Mouse (Mus musculus) megakaryocyte, adult 5-6 weeks (primary cell): ENCODE measurements around the gene Tlx1. TPM values are rescaled to one million over a fixed set of nuclear protein-coding genes. Genes with fewer than 3 reads are reported as not detected.

Experiments
- ATAC-seq: 2 replicates; pipeline ENCODE4 v1.8.0; 2016; ENCODE audit warnings: mild to moderate bottlenecking, inconsistent platforms; ENCODE audit not compliant: poor library complexity, severe bottlenecking
- total RNA-seq, 2 experiments: library from RNA; stranded (forward) in 1 of 2; stranded (reverse) in 1 of 2; fragments of 153-499, 151-499 nt in 1 of 2; fragments of 221-1000, 200-1000 nt in 1 of 2; gene quantifications; 2 replicates each; pipeline versions ENCODE4 v1.2.3 to v1.2.4; 2015 to 2017

The Tlx1 gene
- total RNA-seq (2015) (not detected in 2 replicates), total RNA-seq (2017) (not detected in 2 replicates)

GRCm38 (mm10) chr19:45150490-45151181 lies at the start of gene Tlx1:
Gene Tlx1 (plus strand): TSS chr19:45150680.
- ATAC-seq, result no peak

- ATAC-seq, result no peak
Observed at GRCm38 (mm10) chr19:45105591-45105990, 44.9 kb upstream of the Tlx1 start.

- ATAC-seq, result no peak
Observed at GRCm38 (mm10) chr19:45106689-45107088, 43.8 kb upstream of the Tlx1 start.

DNA sequence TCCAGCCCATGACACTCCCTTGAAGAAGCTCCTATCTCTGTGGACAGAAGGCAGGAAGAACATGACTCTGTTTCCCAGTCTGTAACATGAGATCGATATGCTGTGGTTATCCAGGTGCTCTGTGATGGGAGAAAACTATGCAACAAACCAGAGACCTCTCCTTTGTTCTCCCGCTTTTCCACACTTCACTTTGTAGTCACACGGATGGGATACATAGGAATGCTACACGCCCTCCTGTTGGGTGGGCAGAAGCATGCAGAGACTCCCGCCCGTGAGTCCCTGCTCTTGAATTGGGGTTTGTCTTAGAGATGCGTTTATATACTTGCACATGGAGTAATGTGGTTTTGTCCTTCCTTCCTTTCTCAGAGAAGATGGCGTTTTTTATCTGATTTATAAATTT lies 39.8 kb upstream of the Tlx1 start:
- no peak for ATAC-seq

DNA sequence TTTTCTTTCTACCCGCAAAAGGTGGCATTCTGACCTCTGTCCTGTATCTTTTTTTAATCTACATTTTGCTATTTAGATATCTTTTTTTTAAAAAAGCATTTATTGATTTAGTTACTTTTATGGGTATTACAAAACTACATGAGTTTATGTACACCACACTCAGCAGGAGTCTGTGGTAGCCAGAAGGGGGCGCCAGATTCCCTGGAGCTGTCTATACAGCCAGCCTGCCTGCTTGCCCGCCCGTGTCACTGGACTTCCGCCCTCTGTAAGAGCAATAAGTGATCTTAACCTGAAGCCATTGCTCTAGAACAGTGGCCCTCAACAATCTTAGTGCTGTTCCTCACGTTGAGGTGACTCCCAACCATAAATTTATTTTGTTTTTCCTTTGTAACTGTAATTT lies 38.0 kb upstream of the Tlx1 start:
- no peak for ATAC-seq

GRCm38 (mm10) chr19:45113791-45114460 lies 36.6 kb upstream of the Tlx1 start:
- ATAC-seq, result no peak

GRCm38 (mm10) chr19:45114772-45115171 lies 35.7 kb upstream of the Tlx1 start:
- ATAC-seq, result no peak

- ATAC-seq, result peak; percentile 51
Observed at GRCm38 (mm10) chr19:45116798-45117197, 33.7 kb upstream of the Tlx1 start.

DNA sequence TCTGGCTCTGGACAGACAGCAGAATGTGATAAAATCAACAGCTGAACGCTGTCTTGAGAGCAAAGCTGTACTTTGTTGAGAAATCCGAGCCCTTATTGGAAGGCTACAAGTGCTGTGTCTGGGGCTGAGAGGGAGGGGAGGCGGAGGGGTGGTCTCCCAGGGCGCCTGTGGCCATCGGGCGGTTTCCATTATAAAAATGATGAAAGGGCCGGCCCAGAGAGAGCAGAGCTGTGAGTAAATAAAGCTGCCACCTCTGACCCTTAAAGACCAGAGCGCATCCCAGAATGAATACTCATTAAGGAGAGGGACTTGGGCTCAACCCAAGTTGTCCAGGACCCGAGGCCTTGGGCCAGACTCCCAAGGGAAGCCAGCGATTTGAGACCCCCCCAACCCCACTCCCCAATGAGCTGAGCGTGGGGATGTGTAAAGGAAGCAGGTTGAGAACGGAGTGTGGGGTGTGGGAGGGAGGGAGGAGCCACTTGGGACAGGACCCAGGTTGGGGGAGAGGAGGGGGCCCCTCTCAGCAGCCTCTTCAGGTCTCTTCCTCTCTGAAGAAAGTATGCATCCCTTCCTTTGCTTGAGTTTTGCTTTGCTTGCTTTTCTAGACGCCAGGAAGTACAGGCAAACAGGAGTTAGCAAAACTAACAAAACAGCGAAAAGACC lies 18.4 kb upstream of the Tlx1 start:
- no peak for ATAC-seq

DNA sequence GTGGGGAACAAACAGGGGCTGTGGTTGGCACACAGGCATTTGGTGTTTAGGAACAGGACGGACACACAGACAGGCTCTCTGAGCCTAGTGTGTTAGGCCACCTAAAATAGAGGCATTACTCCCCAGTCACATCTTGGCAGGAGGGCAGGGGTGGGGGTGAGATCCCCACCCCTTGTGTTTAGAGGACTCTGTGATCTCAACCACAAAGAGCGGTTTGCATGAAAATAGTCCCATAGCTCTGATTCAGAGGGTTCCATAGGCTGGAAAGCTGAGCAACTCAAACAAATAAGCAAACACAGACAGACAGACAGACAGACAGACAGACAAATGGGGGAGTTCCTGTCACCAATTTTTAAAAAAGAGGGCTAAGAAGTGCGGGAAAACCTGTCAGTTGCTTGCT lies 7.9 kb upstream of the Tlx1 start:
- no peak for ATAC-seq

- ATAC-seq, result no peak
Observed at GRCm38 (mm10) chr19:45143214-45143895, 7.1 kb upstream of the Tlx1 start.

GRCm38 (mm10) chr19:45147071-45147470 lies 3.4 kb upstream of the Tlx1 start:
- ATAC-seq, result no peak

- ATAC-seq, result no peak
Observed at GRCm38 (mm10) chr19:45151361-45152182, 1.1 kb downstream of the Tlx1 start.

DNA sequence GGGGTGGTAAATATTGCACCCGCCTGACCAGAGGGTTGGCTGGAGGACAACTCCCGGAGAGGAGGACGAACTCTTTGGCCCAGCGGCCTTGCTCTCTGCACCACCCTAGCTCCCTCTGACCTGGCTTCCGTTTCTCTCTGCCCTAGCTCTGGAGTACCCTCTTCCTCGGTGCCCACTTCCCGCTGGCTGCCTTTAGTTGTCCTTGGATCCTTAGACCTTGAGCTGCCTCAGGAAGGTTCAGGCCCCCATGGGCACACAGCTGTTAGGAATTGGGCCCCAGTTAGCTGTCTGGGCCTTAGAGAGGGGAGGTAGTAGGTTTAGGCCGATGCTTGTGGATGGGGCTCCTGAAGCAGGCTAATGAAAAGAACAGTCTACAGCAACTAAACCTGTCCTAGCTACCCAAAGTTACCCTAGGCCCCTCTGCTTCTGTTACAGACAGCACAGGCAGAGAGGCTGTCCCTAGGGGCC lies 1.7 kb downstream of the Tlx1 start:
- no peak for ATAC-seq

GRCm38 (mm10) chr19:45153311-45154058 lies 3.0 kb downstream of the Tlx1 start:
- no peak for ATAC-seq

DNA sequence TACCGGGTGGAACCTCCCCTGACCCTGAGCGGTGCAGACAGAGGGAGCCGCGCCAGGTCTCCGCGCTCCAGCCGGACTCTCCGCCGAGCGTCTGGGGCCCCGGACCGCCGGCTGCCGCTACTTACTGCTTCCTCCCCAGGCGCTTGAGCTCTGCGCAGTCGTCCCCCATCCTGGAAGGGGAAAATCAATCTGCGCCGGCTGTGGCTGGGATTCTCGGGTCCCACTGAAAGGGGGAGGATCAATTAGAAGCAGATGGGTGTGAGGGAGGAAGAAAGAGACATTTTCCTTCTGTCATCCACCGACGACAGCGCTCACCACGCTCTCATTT lies 3.5 kb downstream of the Tlx1 start:
- ATAC-seq, result no peak

DNA sequence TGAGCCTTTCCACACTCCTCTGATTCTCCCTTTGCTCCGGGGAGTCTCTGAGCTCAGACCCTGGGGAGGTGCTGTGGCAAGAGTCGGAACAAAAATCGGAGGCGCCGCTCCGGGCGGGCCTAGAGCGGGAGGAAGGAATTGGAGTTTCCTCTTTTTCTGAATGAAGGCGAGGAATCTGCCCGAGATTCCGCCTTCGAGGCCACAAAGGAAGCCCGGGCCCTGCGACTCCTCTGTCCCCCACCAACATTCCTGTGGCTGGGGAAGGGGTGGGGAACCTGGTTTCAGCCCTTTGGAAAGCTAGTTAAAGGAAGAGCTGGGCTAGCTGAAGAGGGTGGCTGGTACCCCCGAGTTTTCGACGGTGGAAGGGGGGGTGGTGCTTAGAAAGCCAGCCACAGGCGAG lies 4.0 kb downstream of the Tlx1 start:
- no peak for ATAC-seq

- ATAC-seq, result no peak
Observed at GRCm38 (mm10) chr19:45155141-45155790, 4.8 kb downstream of the Tlx1 start.

GRCm38 (mm10) chr19:45155791-45156186 lies 5.3 kb downstream of the Tlx1 start:
- ATAC-seq, result no peak
